Mouse (Mus musculus): ENCODE measurements at regions not wholly inside any gene's neighbourhood (a gene's known extent, or its start where the extent isn't known, plus 50 kb on each side); places are given as distances from the start of the nearest gene placed in this dataset.

DNA sequence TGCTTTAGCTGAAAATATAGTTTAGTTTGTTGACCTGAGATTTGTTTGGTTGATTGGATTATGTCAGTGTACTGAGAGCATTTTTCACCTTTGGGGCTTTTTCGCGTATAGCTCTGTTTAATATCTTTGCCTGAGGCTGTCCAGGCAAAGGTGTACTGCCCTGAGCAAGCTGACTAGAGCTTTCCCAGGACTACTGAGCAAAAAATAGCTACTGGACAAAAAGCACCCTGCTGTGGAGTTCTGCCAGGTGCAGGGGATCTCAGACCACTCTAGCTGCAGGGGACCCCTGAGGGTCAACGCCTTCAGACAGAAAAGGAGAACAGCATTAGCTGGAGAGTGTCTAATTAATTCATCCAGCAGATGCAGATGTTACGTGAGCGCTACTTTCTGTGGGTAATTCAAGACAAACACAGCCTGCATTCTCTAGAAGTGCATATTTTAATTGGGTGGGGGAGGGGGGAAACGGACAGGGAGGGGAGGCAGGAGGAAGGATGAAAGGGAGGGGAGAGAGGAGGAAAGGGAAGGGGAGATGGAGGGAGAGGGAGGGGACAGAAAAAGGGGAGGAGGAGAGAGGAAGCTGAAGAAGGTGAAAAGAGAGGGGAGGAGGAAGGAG is 61.7 kb downstream of the Thnsl1 start:
- DNase-seq (ENCODE audit: low read depth, low spot score): no peak
- in situ Hi-C loops (cut with MboI; ENCODE audit: low pct_unique_long_range_greater_than_20kb): no loop called here
- no peak for ATAC-seq
- POLR2A ChIA-PET: no interaction called here
- CTCF ChIA-PET: interaction anchor here (1.2 kb wide), 1 partner anchor 11 kb away, joined by 4 read pairs; no protein-coding TSS in a partner anchor
- peaks cover 2% of the 10 kb centered on the region for H3K27me3 ChIP-seq
- TF ChIP-seq CTCF (IDR thresholded peaks at IDR 0.05): no peak

DNA sequence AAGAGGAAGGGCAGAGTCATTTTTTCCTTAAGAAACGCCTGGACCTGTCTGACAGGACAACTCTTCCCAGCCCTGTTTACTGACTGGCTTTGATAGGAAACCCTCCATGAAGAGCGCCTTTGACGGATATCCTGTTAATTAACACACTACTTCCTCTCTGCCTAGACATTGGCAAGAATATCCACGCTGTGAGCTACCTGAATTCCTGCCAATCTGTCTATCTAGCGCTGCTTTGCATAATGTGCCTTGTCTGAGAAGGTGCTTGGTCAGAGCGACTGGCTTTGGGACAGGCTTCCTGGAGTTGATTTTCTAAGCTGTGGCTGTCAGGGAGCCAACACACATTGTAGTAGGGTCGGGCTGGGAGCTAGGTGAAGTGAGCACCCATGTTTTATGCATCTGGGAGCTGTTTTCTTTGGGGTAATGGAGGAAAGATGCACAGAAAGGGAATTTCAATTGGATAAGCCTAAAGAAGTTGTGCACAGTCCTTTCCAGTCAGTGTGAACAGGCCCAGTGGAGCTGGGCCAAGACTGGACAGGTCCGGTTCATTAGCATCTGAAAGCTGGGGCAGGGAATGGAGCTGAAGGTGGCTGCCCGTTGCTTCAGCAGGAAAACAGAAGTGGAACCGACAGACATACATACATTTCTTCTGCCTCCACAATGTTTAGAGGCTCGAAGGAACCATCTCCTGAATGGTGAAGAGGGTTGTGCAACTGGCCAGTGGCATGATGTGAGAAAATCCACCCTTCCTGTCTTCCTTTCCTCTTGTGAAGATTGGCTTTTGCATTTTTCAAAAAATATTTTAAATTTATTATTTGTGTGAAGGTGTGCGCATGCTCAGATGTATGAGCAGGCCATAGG is 64.7 kb downstream of the Thnsl1 start:
- ATAC-seq (no peak), DNase-seq (ENCODE audit: low read depth, low spot score) (no peak)
- POLR2A ChIA-PET: interaction anchor here (0.9 kb wide), 1 partner anchor 8 kb away, joined by 3 read pairs; no protein-coding TSS in a partner anchor
- in situ Hi-C loops (cut with MboI; ENCODE audit: low pct_unique_long_range_greater_than_20kb): no loop called here
- TF ChIP-seq CTCF (IDR thresholded peaks at IDR 0.05): no peak
- peaks cover 6% of the 10 kb centered on the region for H3K27me3 ChIP-seq
- CTCF ChIA-PET: interaction anchor here (1.4 to 1.6 kb wide), 4 partner anchors 9 to 639 kb away, joined by 3 to 9 read pairs (median 4); no protein-coding TSS in a partner anchor

DNA sequence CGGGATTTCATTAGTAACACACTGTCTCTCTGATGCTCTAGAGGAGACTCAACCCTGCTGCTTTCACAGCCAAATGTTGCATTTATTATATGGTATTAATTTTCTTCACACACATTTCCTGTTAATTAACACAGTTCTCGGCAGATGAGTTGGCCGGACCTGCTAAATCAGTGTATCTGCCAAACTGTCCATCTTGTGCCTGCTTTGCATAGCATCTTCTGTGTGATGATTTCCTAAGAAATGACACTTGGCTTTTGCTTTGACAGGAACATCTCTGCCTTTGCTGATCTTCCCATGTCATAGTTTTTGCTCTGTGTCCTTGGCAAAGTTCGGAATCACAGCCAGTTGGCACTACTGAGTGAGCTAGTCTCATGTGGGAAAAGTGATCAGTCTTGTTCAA is 67.9 kb downstream of the Thnsl1 start:
- no peak for TF ChIP-seq CTCF (IDR thresholded peaks at IDR 0.05)
- ChIA-PET POLR2A (no interaction called here), CTCF (interaction anchor here (1.5 kb wide), 1 partner anchor 435 kb away, joined by 3 read pairs; no protein-coding TSS in a partner anchor)
- DNase-seq (ENCODE audit: low read depth, low spot score) (no peak), ATAC-seq (no peak)
- in situ Hi-C loops (cut with MboI; ENCODE audit: low pct_unique_long_range_greater_than_20kb): no loop called here
- peaks cover 8% of the 10 kb centered on the region for H3K27me3 ChIP-seq

DNA sequence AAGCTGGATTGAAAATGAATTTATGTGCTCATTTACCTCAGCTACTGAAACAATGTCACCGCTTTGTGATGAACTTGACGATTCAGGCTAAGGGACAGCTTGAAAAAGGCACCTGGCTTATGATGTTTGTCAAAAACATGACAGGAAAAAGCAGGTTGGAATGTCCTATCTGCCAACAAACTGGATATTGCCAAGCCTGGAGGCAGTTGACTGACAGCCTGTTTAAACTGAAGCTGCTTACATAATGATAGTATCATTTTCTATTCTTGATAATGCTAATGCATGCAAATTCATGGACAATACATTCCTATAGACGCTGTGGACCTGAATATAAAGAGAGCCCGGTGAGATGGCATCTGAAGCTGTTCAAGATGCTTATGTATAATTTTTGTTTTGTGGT is 69.8 kb downstream of the Thnsl1 start:
- ATAC-seq (no peak), DNase-seq (ENCODE audit: low read depth, low spot score) (no peak)
- ChIA-PET POLR2A (no interaction called here), CTCF (interaction anchor here (0.9 to 1.2 kb wide), 2 partner anchors 12 to 635 kb away, joined by 3 read pairs; no protein-coding TSS in a partner anchor)
- in situ Hi-C loops (cut with MboI; ENCODE audit: low pct_unique_long_range_greater_than_20kb): loop anchor here (5.0 to 25.0 kb wide), 2 partner anchors 632 to 1437 kb away; no protein-coding TSS in a partner anchor
- H3K27me3 ChIP-seq: peaks cover 11% of the 10 kb centered on the region
- TF ChIP-seq CTCF (IDR thresholded peaks at IDR 0.05): no peak

DNA sequence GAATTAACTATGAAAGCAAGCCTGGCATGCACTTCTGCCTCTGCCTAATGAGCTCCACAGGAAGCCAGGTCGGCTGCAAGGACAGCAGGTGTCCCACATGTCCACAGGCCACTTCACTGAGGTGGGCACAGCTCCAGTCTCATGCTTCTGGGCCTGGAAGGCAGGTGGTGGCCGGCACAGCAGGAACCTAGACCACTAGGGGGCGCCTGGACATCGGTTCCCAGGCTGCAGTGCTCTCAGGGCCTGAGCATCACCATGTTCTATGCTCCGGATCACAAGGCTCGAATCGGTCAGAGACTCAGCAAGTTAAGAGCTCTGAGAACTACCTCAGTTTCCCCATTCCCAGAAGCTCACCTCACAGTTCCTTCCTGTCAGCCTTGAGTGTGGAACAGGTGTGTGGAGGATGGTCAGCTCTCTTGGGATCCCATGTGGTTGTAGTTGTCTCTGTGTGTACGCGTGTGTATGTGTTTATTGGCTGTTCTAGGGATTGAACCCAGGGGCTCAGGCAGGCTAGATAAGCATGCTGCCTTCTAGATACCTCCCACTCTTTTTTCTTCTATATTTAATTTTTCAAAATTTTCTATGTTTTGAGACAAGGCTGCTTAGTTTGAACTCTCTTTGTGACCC is 75.4 kb downstream of the Thnsl1 start:
- in situ Hi-C loops (cut with MboI; ENCODE audit: low pct_unique_long_range_greater_than_20kb): loop anchor here (5.0 to 25.0 kb wide), 2 partner anchors 426 to 1431 kb away; no protein-coding TSS in a partner anchor
- DNase-seq (ENCODE audit: low read depth, low spot score) (no peak), ATAC-seq (peak; percentile 90)
- peaks cover 5% of the 10 kb centered on the region for H3K27me3 ChIP-seq
- POLR2A ChIA-PET: no interaction called here
- TF ChIP-seq CTCF (IDR thresholded peaks at IDR 0.05): peak; percentile 92
- CTCF ChIA-PET: interaction anchor here (0.6 to 1.9 kb wide), 15 partner anchors 8 to 631 kb away, joined by 3 to 11 read pairs (median 6); no protein-coding TSS in a partner anchor

DNA sequence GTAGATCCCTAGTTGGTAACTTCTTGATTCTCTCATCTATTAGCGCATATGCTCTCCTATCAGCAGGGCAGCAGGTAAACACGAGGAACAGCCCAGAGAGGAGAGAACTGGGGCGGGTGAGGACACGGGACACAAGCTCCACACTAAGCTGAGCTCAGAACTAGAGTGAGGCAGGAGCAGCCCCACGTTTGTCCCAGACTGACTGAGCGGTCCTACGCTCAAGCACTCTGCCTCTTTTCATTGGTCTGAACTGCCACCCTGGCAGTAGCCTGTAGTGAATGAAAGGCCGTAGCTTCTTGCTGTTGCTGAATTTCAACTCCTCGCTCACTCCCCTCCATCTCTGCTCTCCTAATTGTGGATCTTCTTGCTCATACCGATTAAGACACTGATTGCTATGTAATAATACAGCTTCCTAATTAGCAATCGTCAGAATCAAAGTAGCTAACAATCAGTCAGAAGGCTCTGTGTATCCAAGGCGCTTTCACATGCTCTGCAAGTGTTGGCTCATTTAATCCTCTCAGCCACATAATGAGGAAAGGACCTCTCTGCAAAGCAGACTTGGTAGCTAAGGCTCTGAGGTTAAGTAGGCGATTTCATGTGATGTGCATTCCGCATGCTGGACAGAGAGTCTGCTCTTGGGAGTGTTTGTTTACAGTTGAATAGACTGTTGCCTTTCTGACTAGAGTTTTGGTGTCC is 77.1 kb downstream of the Thnsl1 start:
- ChIA-PET POLR2A (no interaction called here), CTCF (interaction anchor here (1.1 to 1.2 kb wide), 2 partner anchors 14 to 426 kb away, joined by 3 read pairs; no protein-coding TSS in a partner anchor)
- ATAC-seq: no peak
- in situ Hi-C loops (cut with MboI; ENCODE audit: low pct_unique_long_range_greater_than_20kb): loop anchor here (5.0 to 25.0 kb wide), 2 partner anchors 425 to 1430 kb away; no protein-coding TSS in a partner anchor
- DNase-seq (ENCODE audit: low read depth, low spot score): no peak
- TF ChIP-seq CTCF (IDR thresholded peaks at IDR 0.05): no peak
- H3K27me3 ChIP-seq: peaks cover 5% of the 10 kb centered on the region

DNA sequence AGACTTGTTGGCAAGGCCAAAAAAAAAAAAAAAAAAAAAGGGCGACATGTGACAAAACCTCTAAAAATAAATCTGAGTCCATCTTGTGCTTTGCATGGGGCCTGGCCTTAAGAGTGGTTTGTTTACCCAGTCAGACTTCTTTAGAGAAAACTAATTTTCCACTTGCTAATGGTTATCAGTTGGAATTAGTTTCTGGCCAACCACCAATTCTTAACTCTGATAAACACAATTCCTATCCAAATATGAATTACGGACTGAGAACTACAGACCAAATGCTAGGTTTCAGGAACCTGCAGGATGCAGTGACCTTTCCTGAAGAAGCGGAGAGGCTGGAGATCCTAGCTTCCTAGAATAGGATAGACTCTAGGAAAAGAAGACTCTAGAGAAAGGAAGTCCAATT is 79.4 kb downstream of the Thnsl1 start:
- peaks cover 4% of the 10 kb centered on the region for H3K27me3 ChIP-seq
- ATAC-seq: no peak
- TF ChIP-seq CTCF (IDR thresholded peaks at IDR 0.05): no peak
- in situ Hi-C loops (cut with MboI; ENCODE audit: low pct_unique_long_range_greater_than_20kb): loop anchor here (5.0 to 25.0 kb wide), 2 partner anchors 422 to 1427 kb away; no protein-coding TSS in a partner anchor
- no peak for DNase-seq (ENCODE audit: low read depth, low spot score)
- ChIA-PET POLR2A (no interaction called here), CTCF (no interaction called here)

DNA sequence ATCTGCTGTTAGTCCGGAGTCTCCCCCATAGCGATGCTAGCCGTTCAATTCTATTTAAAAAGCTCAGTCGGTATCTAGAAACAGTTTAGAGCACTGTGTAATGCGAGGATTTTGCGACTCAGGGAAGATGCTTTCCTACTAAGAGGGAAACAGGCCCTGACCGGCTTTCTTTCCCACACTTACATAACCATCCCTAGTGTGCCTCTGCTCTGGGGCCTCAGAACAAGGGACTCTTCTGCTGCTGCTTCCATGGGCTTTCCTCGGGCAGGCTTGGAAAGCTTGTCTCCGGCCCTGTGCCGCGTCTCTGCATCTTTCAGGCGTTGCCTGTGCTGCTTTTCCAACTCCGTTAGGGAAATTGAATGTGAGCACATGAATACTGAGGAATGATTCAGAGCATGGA is 79.6 kb upstream of the Gpr158 start:
- CTCF ChIA-PET: interaction anchor here (1.3 kb wide), 1 partner anchor 421 kb away, joined by 3 read pairs; no protein-coding TSS in a partner anchor
- in situ Hi-C loops (cut with MboI; ENCODE audit: low pct_unique_long_range_greater_than_20kb): loop anchor here (25.0 kb wide), 1 partner anchor 1425 kb away; no protein-coding TSS in a partner anchor
- no peak for TF ChIP-seq CTCF (IDR thresholded peaks at IDR 0.05)
- no peak for ATAC-seq
- no peaks in the 10 kb centered on the region for H3K27me3 ChIP-seq
- POLR2A ChIA-PET: no interaction called here
- no peak for DNase-seq (ENCODE audit: low read depth, low spot score)

DNA sequence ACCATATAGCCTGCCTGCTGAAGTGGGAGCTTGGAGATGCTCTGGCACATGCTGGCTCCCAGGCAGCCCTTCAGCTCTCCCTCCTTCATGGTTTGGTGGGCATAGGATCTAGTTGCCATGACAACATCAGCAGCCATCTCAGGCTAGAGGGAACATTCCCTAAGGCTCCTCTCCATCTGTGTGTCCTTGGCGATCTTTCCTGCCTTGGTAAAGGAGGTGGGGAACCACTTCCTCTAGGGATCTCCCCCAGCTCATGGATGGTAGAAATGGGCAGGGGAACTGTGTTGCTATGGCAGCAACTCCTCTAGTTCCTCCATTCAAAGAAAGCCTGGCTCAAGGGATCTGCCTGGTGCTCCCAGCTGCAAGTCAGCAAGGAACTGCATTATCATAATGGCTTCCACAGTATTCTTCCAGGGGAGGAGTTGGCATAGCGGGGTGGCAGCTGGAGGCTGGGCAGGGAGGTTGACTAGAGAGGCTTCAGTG is 74.6 kb upstream of the Gpr158 start:
- no peaks in the 10 kb centered on the region for H3K27me3 ChIP-seq
- ChIA-PET POLR2A (no interaction called here), CTCF (interaction anchor here (0.7 to 2.1 kb wide), 2 partner anchors 12 to 22 kb away, joined by 3 to 8 read pairs; no protein-coding TSS in a partner anchor)
- no peak for TF ChIP-seq CTCF (IDR thresholded peaks at IDR 0.05)
- in situ Hi-C loops (cut with MboI; ENCODE audit: low pct_unique_long_range_greater_than_20kb): loop anchor here (10.0 to 25.0 kb wide), 2 partner anchors 392 to 1420 kb away; no protein-coding TSS in a partner anchor
- no peak for ATAC-seq
- DNase-seq (ENCODE audit: low read depth, low spot score): no peak

Measured in Patski (cell line).